Mouse (Mus musculus): ENCODE results near the gene Slc22a28. TPM values are rescaled to one million over a fixed set of nuclear protein-coding genes. Genes with fewer than 3 reads are reported as not detected.
A peak's percentile ranks its signal among the peaks of the same experiment; 100 is the strongest.
"Not testable (repeated sequence)": the region's sequence is repeated elsewhere in the genome, so short reads cannot be mapped to it uniquely, and the experiment has no call there.

Slc22a28 gene
- total RNA-seq (2017), result not detected in 3 replicates

- ATAC-seq (replicated peaks; ENCODE audit: insufficient number of reproducible peaks, low FRiP score, low TSS enrichment, poor library complexity, severe bottlenecking), result not testable (repeated sequence)
These were observed at the start of gene Slc22a28 for GRCm38 (mm10) chr19:8131881-8132280. TSS of gene Slc22a28 (minus strand) at chr19:8131982.

GRCm38 (mm10) chr19:8148787-8149523 lies 17.2 kb upstream of the Slc22a28 start:
- no peak for ATAC-seq (replicated peaks; ENCODE audit: insufficient number of reproducible peaks, low FRiP score, low TSS enrichment, poor library complexity, severe bottlenecking)

GRCm38 (mm10) chr19:8142716-8143115 lies 10.9 kb upstream of the Slc22a28 start:
- ATAC-seq (replicated peaks; ENCODE audit: insufficient number of reproducible peaks, low FRiP score, low TSS enrichment, poor library complexity, severe bottlenecking), result not testable (repeated sequence)

GRCm38 (mm10) chr19:8134127-8134841 lies 2.5 kb upstream of the Slc22a28 start:
- not testable (repeated sequence) for ATAC-seq (replicated peaks; ENCODE audit: insufficient number of reproducible peaks, low FRiP score, low TSS enrichment, poor library complexity, severe bottlenecking)

- ATAC-seq (replicated peaks; ENCODE audit: insufficient number of reproducible peaks, low FRiP score, low TSS enrichment, poor library complexity, severe bottlenecking), result peak; percentile 82
These were observed 111.9 kb downstream of the Slc22a28 start for GRCm38 (mm10) chr19:8019904-8020349.

- ATAC-seq (replicated peaks; ENCODE audit: insufficient number of reproducible peaks, low FRiP score, low TSS enrichment, poor library complexity, severe bottlenecking), result peak; percentile 38
These were observed 112.4 kb downstream of the Slc22a28 start for GRCm38 (mm10) chr19:8019329-8019851.

- peak; percentile 36; the same call in 1 of the 2 replicates for ATAC-seq (replicated peaks; ENCODE audit: insufficient number of reproducible peaks, low FRiP score, low TSS enrichment, poor library complexity, severe bottlenecking)
These were observed 113.2 kb downstream of the Slc22a28 start for GRCm38 (mm10) chr19:8018535-8018934.

Other genes with a start within 250 kb of the Slc22a28 start
- gene Slc22a27, start 166.0 kb downstream of the Slc22a28 start, total RNA-seq (2017), result not detected in 3 replicates
- gene Slc22a29, start 86.9 kb upstream of the Slc22a28 start, total RNA-seq (2017), result not detected in 3 replicates

Measured in monocyte, adult 5-6 weeks (primary cell).